Mouse (Mus musculus) heart, embryonic 11.5 days (tissue): ENCODE measurements at regions not wholly inside any gene's neighbourhood (a gene's known extent, or its start where the extent isn't known, plus 50 kb on each side); places are given as distances from the start of the nearest gene placed in this dataset.

Experiments
- ATAC-seq: fragments of 200-750 bp; cut with Nextera tagmentation; replicated peaks from 2 replicates; pipeline ENCODE4 v1.8.0; 2017; ENCODE audit warnings: moderate library complexity; ENCODE audit not compliant: insufficient number of reproducible peaks, low FRiP score, low TSS enrichment
- H3K27ac ChIP-seq: fragments of 300-500 bp; sonication (generic); 2 replicates; pipeline ENCODE4 v1.5.1; 2014; ENCODE audit warnings: mild to moderate bottlenecking, low read depth, low read length
- H3K27me3 ChIP-seq: fragments of 300-500 bp; sonication (generic); 2 replicates; pipeline ENCODE4 v1.6.1; 2014; ENCODE audit warnings: mild to moderate bottlenecking, low read length, mixed read lengths; ENCODE audit not compliant: control insufficient read depth, insufficient read depth
- H3K36me3 ChIP-seq: fragments of 300-500 bp; sonication (generic); 2 replicates; pipeline ENCODE4 v1.6.1; 2014; ENCODE audit warnings: mild to moderate bottlenecking, low read length, moderate library complexity, mixed read lengths; ENCODE audit not compliant: control insufficient read depth, insufficient read depth
- H3K4me1 ChIP-seq: fragments of 300-500 bp; sonication (generic); 2 replicates; pipeline ENCODE4 v1.6.1; 2014; ENCODE audit warnings: low read length; ENCODE audit not compliant: control insufficient read depth, insufficient read depth
- H3K4me2 ChIP-seq: fragments of 300-500 bp; sonication (generic); 2 replicates; pipeline ENCODE4 v1.6.1; 2014; ENCODE audit warnings: mild to moderate bottlenecking, moderate library complexity
- H3K4me3 ChIP-seq: fragments of 300-500 bp; sonication (generic); 2 replicates; pipeline ENCODE4 v1.5.1; 2014; ENCODE audit warnings: low read depth, low read length
- H3K9ac ChIP-seq: fragments of 300-500 bp; sonication (generic); 2 replicates; pipeline ENCODE4 v1.6.1; 2014; ENCODE audit warnings: mild to moderate bottlenecking, low read depth, low read length, moderate library complexity
- H3K9me3 ChIP-seq: fragments of 300-500 bp; sonication (generic); replicated peaks from 2 replicates; pipeline ENCODE4 v1.6.1; 2016; ENCODE audit warnings: low read length; ENCODE audit not compliant: control insufficient read depth
- WGBS: fragments of 180-500 bp; shearing (Covaris S2); extraction: QIAGEN DNeasy Blood & Tissue Kit; methylation state at CpG from one replicate; pipeline ENCODE4 v1.1.7; 2014; ENCODE audit not compliant: insufficient replicate concordance; 5-methylcytosine and 5-hydroxymethylcytosine counted together

- H3K4me2 ChIP-seq = no peak overlapping the region
- no peaks in the 10 kb centered on the region for H3K27me3 ChIP-seq
- no peak overlapping the region for H3K9ac ChIP-seq
- no peak overlapping the region for H3K4me3 ChIP-seq
- no peaks in the 10 kb centered on the region for H3K4me1 ChIP-seq
- no peaks in the 10 kb centered on the region for H3K36me3 ChIP-seq
- 51% methylated on average over 2 of the region's 2 CpGs for WGBS
- H3K27ac ChIP-seq = no peak overlapping the region
- ATAC-seq = no peak
- no peaks in the 10 kb centered on the region for H3K9me3 ChIP-seq
Observed at GRCm38 (mm10) chr16:62506725-62507482, 279.7 kb downstream of the Nsun3 start.

- H3K4me2 ChIP-seq = no peak overlapping the region
- H3K4me3 ChIP-seq = no peak overlapping the region
- no peak overlapping the region for H3K27ac ChIP-seq
- WGBS = 50% methylated on average over 6 of the region's 6 CpGs
- no peak overlapping the region for H3K9ac ChIP-seq
- H3K36me3 ChIP-seq = no peaks in the 10 kb centered on the region
- no peaks in the 10 kb centered on the region for H3K9me3 ChIP-seq
- H3K4me1 ChIP-seq = no peaks in the 10 kb centered on the region
- no peak for ATAC-seq
- no peaks in the 10 kb centered on the region for H3K27me3 ChIP-seq
Observed at GRCm38 (mm10) chr16:62500870-62501269, 285.7 kb downstream of the Nsun3 start.

GRCm38 (mm10) chr16:62500334-62500733 is 286.3 kb downstream of the Nsun3 start:
- no peak for ATAC-seq
- H3K4me2 ChIP-seq = no peak overlapping the region
- no peak overlapping the region for H3K4me3 ChIP-seq
- H3K27ac ChIP-seq = no peak overlapping the region
- H3K9ac ChIP-seq = no peak overlapping the region
- H3K4me1 ChIP-seq = no peaks in the 10 kb centered on the region
- H3K36me3 ChIP-seq = no peaks in the 10 kb centered on the region
- WGBS = 57% methylated on average over 6 of the region's 6 CpGs
- no peaks in the 10 kb centered on the region for H3K27me3 ChIP-seq
- H3K9me3 ChIP-seq = no peaks in the 10 kb centered on the region

DNA sequence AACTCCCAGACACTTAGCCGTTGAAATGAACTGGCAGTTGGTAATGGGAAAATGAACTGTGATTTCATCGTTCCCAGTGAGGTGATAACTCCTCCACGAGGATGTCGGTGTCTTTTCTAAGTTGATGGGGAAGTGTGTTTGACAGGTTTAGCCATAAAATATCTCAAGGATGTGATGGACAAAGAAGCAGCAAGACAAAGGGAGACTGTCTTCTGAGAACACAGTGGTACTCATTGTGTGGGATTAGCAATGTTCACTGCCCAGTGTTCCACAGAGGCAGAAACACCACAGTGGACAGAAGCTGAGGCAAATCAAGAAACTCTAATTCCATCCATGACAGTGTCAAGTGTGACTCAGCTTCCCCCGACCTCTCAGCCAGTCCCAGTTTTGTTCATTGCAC is 287.9 kb downstream of the Nsun3 start:
- Histone ChIP-seq H3K9me3 (no peaks in the 10 kb centered on the region), H3K27ac (no peak overlapping the region), H3K4me2 (no peak overlapping the region), H3K9ac (no peak overlapping the region), H3K27me3 (no peaks in the 10 kb centered on the region), H3K36me3 (no peaks in the 10 kb centered on the region), H3K4me3 (no peak overlapping the region), H3K4me1 (no peaks in the 10 kb centered on the region)
- ATAC-seq = no peak
- 63% methylated on average over 5 of the region's 5 CpGs for WGBS

GRCm38 (mm10) chr16:62496697-62497096 is 289.9 kb downstream of the Nsun3 start:
- Histone ChIP-seq H3K36me3 (no peaks in the 10 kb centered on the region), H3K27me3 (no peaks in the 10 kb centered on the region), H3K27ac (no peak overlapping the region), H3K4me1 (no peaks in the 10 kb centered on the region), H3K9me3 (no peaks in the 10 kb centered on the region), H3K9ac (no peak overlapping the region), H3K4me3 (no peak overlapping the region), H3K4me2 (no peak overlapping the region)
- 45% methylated on average over 9 of the region's 9 CpGs for WGBS
- no peak for ATAC-seq

- no peak for ATAC-seq
- H3K4me2 ChIP-seq = no peak overlapping the region
- H3K9ac ChIP-seq = no peak overlapping the region
- H3K4me3 ChIP-seq = no peak overlapping the region
- no peaks in the 10 kb centered on the region for H3K9me3 ChIP-seq
- no peaks in the 10 kb centered on the region for H3K27me3 ChIP-seq
- WGBS = 83% methylated on average over 2 of the region's 2 CpGs
- H3K36me3 ChIP-seq = no peaks in the 10 kb centered on the region
- no peaks in the 10 kb centered on the region for H3K4me1 ChIP-seq
- no peak overlapping the region for H3K27ac ChIP-seq
Observed at GRCm38 (mm10) chr16:62470133-62470532, 316.5 kb downstream of the Nsun3 start.

- ATAC-seq = no peak
- Histone ChIP-seq H3K27ac (no peak overlapping the region), H3K9ac (no peak overlapping the region), H3K27me3 (no peaks in the 10 kb centered on the region), H3K4me1 (no peaks in the 10 kb centered on the region), H3K4me3 (no peak overlapping the region), H3K36me3 (no peaks in the 10 kb centered on the region), H3K9me3 (no peaks in the 10 kb centered on the region), H3K4me2 (no peak overlapping the region)
- 58% methylated on average over 3 of the region's 3 CpGs for WGBS
Observed at GRCm38 (mm10) chr16:62469286-62469685, 317.3 kb downstream of the Nsun3 start.

DNA sequence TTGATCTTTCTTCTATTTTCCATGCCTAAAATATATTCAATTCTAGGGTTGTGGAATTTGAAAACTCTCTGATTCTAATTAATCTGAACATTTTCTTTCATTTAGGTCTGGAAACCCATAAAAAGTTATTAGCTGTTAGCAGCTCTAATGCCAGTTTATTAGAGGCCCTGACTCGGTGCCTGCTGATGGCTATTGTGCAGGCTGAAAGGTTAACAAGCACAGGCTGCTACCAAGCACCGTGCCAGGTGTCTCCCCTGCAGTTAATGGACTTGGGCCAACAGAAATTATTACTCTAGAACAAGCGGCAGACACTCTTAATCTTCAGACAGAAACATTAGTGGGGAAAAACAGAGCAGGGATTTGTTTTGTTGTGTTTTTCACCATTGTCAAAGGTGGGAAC is 317.8 kb downstream of the Nsun3 start:
- Histone ChIP-seq H3K4me2 (no peak overlapping the region), H3K4me3 (no peak overlapping the region), H3K27ac (no peak overlapping the region), H3K9me3 (no peaks in the 10 kb centered on the region), H3K4me1 (no peaks in the 10 kb centered on the region), H3K36me3 (no peaks in the 10 kb centered on the region), H3K27me3 (no peaks in the 10 kb centered on the region), H3K9ac (no peak overlapping the region)
- WGBS = 65% methylated on average over 3 of the region's 3 CpGs
- no peak for ATAC-seq

GRCm38 (mm10) chr16:62459949-62460551 is 326.6 kb downstream of the Nsun3 start:
- Histone ChIP-seq H3K4me1 (no peaks in the 10 kb centered on the region), H3K9me3 (no peaks in the 10 kb centered on the region), H3K4me2 (no peak overlapping the region), H3K4me3 (no peak overlapping the region), H3K9ac (no peak overlapping the region), H3K27me3 (no peaks in the 10 kb centered on the region), H3K36me3 (no peaks in the 10 kb centered on the region), H3K27ac (no peak overlapping the region)
- no peak for ATAC-seq
- 45% methylated on average over 4 of the region's 4 CpGs for WGBS
